9 mouse cellular contexts compared by ENCODE assay signal in the genomic region with DNA sequence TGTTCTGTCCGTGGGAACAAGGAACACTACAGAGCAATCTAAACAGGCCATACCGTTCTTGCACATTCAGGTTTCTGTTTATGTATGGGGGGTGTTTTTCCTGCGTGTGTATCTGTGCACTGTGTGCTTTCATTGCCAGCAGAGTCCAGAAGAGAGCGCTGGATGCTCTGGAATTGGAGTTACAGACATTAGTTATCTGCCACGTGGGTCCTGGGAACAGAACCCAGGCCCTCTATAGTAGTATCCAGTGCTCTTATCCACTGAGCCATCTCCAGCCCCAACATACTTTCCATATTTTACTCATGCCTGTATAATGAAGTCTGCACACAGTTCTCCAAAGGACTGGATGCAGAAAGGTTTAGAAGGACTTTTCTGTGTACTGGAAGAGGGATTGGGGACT. TPM values are rescaled to one million over a fixed set of nuclear protein-coding genes. Genes with fewer than 3 reads are reported as not detected.
A peak's percentile ranks its signal among the peaks of the same experiment; 100 is the strongest.
DNase-seq lines count a peak whose midpoint lies in the region; ATAC-seq and TF ChIP-seq lines count a peak whose summit lies in the region.
"Had no signal": no experiment of that assay in that cellular context is flagged by ENCODE, and none has a peak within 500 bp of the region (broad histone marks: within the 10 kb centered on the region; RNA-seq: fewer than 3 reads in every experiment).

No protein-coding gene starts in this region.

- TF ChIP-seq POLR2A in heart, adult 2 months (IDR thresholded peaks at IDR 0.05; ENCODE audit: insufficient read depth, low read depth, low read length), result no peak
- TF ChIP-seq POLR2A in thymus, adult 2 months (IDR thresholded peaks at IDR 0.05; ENCODE audit: control insufficient read depth, extremely low read depth, insufficient read depth, low read length, poor library complexity), result no peak

- H3K27ac ChIP-seq in heart, adult 2 months, result peak overlapping the region; percentile 10; the same call in 1 of the 2 replicates
- no peak overlapping the region for H3K27ac ChIP-seq in thymus, adult 2 months (ENCODE audit: control insufficient read depth, insufficient read depth, low read length)
- peak overlapping the region; percentile 35 for H3K27ac ChIP-seq in liver, embryonic 13.5 days

- peak overlapping the region; percentile 95 for H3K4me2 ChIP-seq in liver, embryonic 13.5 days

- H3K4me3 ChIP-seq in heart, adult 2 months, result peak overlapping the region; percentile 86
- H3K4me3 ChIP-seq in thymus, adult 2 months (ENCODE audit: control insufficient read depth, insufficient read depth, low read length), result peak overlapping the region; percentile 63
- H3K4me3 ChIP-seq in liver, embryonic 13.5 days (replicated peaks), result peak overlapping the region; percentile 73

- intact Hi-C loops in heart, adult 2 months (cut with DNase I), result loop anchor here (1.0 to 5.0 kb wide), 2 partner anchors 64 to 154 kb away; a partner anchor contains a TSS
- intact Hi-C loops in left cerebral cortex, postnatal 10 days (cut with DNase I), result no loop called here

- no peaks in the 10 kb centered on the region for H3K36me3 ChIP-seq in heart, adult 2 months (ENCODE audit: control insufficient read depth, insufficient read depth, low read length)
- no peaks in the 10 kb centered on the region for H3K36me3 ChIP-seq in thymus, adult 2 months (ENCODE audit: control insufficient read depth, insufficient read depth, low read length)
- no peaks in the 10 kb centered on the region for H3K36me3 ChIP-seq in liver, embryonic 13.5 days

- TF ChIP-seq EP300 in heart, adult 2 months (IDR thresholded peaks at IDR 0.05; ENCODE audit: insufficient read depth, low read depth, low read length), result no peak

- ATAC-seq in liver, embryonic 13.5 days (ENCODE audit: low read depth), result no peak
- no peak for ATAC-seq in monocyte, adult 5-6 weeks (replicated peaks; ENCODE audit: insufficient number of reproducible peaks, low FRiP score, low TSS enrichment, poor library complexity, severe bottlenecking)

- H3K9ac ChIP-seq in heart, adult 2 months (ENCODE audit: low read depth, low read length), result peak overlapping the region; percentile 70
- H3K9ac ChIP-seq in liver, embryonic 13.5 days, result peak overlapping the region; percentile 77

- H3K9me3 ChIP-seq in liver, embryonic 13.5 days (replicated peaks), result 0 out of 2 replicates have a peak, but pooled peaks cover 3% of the 10 kb centered on the region

- under 1% methylated on average over 5 of the region's 5 CpGs for WGBS in heart, adult 2 months
- 3% methylated on average over 5 of the region's 5 CpGs for WGBS in thymus, adult 2 months
- WGBS in liver, embryonic 13.5 days (ENCODE audit: insufficient replicate concordance), result 0% methylated on average over 5 of the region's 5 CpGs

- no peak for DNase-seq in heart, adult 2 months
- DNase-seq in heart, adult 11 months, result no peak
- DNase-seq in thymus, adult 2 months, result no peak
- DNase-seq in thymus, adult 18-20 months, result no peak
- no peak for DNase-seq in liver, embryonic 13.5 days
- DNase-seq in frontal cortex, postnatal 36 days (ENCODE audit: low spot score in 2 of 2), result no peak
- DNase-seq in left cerebral cortex, postnatal 10 days (ENCODE audit: extremely low spot score in 1 of 2, low spot score in 2 of 2), result no peak

- H3K79me2 ChIP-seq in heart, adult 2 months (replicated peaks; ENCODE audit: control insufficient read depth, insufficient read depth, low read length), result no peaks in the 10 kb centered on the region

- TF ChIP-seq CTCF in heart, adult 2 months (IDR thresholded peaks at IDR 0.05), result no peak
- TF ChIP-seq CTCF in thymus, adult 2 months (IDR thresholded peaks at IDR 0.05; ENCODE audit: borderline replicate concordance, control insufficient read depth, extremely low read depth, insufficient read depth, low read length, poor library complexity), result no peak

- H3K27me3 ChIP-seq in heart, adult 2 months (ENCODE audit: control insufficient read depth, insufficient read depth, low read length), result no peaks in the 10 kb centered on the region
- H3K27me3 ChIP-seq in thymus, adult 2 months (ENCODE audit: control insufficient read depth, insufficient read depth, low read length), result no peaks in the 10 kb centered on the region
- H3K27me3 ChIP-seq in liver, embryonic 13.5 days, result no peaks in the 10 kb centered on the region

- no peaks in the 10 kb centered on the region for H3K4me1 ChIP-seq in heart, adult 2 months (ENCODE audit: control insufficient read depth, insufficient read depth, low read length)
- peaks cover 4% of the 10 kb centered on the region; the same call in 1 of the 2 replicates for H3K4me1 ChIP-seq in thymus, adult 2 months (replicated peaks; ENCODE audit: control insufficient read depth, insufficient read depth, low read length)
- H3K4me1 ChIP-seq in liver, embryonic 13.5 days (replicated peaks), result peaks cover 40% of the 10 kb centered on the region

RNA-seq across cellular contexts. Expression of a gene that starts 0.6 kb away (rescaled TPM):
- 10 to 100 TPM; 16.1 to 18.9 TPM for total RNA-seq in heart, adult 2 months (2021)
- polyA plus RNA-seq in heart, adult 2 months (2012; rRNA removed), result 32.6 and 32.7 TPM in 2 replicates
- polyA plus RNA-seq in thymus, adult 2 months (2012; rRNA removed), result 38.3 and 44.6 TPM in 2 replicates
- 19.1 and 22.4 TPM in 2 replicates for polyA plus RNA-seq in liver, embryonic 13.5 days (2015; fragmentation: Nextera tagmentation; extraction: Ambion mirVana)
- 6.2 to 15.9 TPM (median 8.8 TPM) in 3 replicates for total RNA-seq in monocyte, adult 5-6 weeks (2017)
- total RNA-seq in left cerebral cortex, postnatal 10 days (2021), result 10 to 100 TPM; 75.2 to 84.1 TPM

RNA-seq across cellular contexts. Expression of a gene that starts 18.3 kb away (rescaled TPM):
- total RNA-seq in heart, adult 2 months (2021), result 10 to 100 TPM; 47.9 to 53.1 TPM
- polyA plus RNA-seq in heart, adult 2 months (2012; rRNA removed), result 14.6 and 27.9 TPM in 2 replicates
- polyA plus RNA-seq in thymus, adult 2 months (2012; rRNA removed), result 28.5 and 31.4 TPM in 2 replicates
- 173 and 234 TPM in 2 replicates for polyA plus RNA-seq in liver, embryonic 13.5 days (2015; fragmentation: Nextera tagmentation; extraction: Ambion mirVana)
- 39.7 to 60.5 TPM (median 49.6 TPM) in 3 replicates for total RNA-seq in monocyte, adult 5-6 weeks (2017)
- 10 to 100 TPM; 57.4 to 57.8 TPM for total RNA-seq in left cerebral cortex, postnatal 10 days (2021)

RNA-seq across cellular contexts. Expression of a gene that starts 46.3 kb away (rescaled TPM):
- under 1 TPM; 0.34 to 0.39 TPM for total RNA-seq in heart, adult 2 months (2021)
- polyA plus RNA-seq in heart, adult 2 months (2012; rRNA removed), result 0.37 and 0.38 TPM in 2 replicates
- 0.18 and 0.34 TPM in 2 replicates for polyA plus RNA-seq in thymus, adult 2 months (2012; rRNA removed)
- polyA plus RNA-seq in liver, embryonic 13.5 days (2015; fragmentation: Nextera tagmentation; extraction: Ambion mirVana), result 0.13 and 0.21 TPM in 2 replicates
- total RNA-seq in monocyte, adult 5-6 weeks (2017), result not detected in 3 replicates
- total RNA-seq in left cerebral cortex, postnatal 10 days (2021), result 1 to 10 TPM in 1 of 2 experiments, under 1 TPM in 1; 0.89 to 1.5 TPM
- total RNA-seq: neutrophil, adult 5-6 weeks had no signal

RNA-seq across cellular contexts. Expression of a gene that starts 54.4 kb away (rescaled TPM):
- total RNA-seq in heart, adult 2 months (2021), result 100 to 1,000 TPM; 298 to 308 TPM
- polyA plus RNA-seq in heart, adult 2 months (2012; rRNA removed), result 313 and 426 TPM in 2 replicates
- 0.43 and 8.9 TPM in 2 replicates for polyA plus RNA-seq in thymus, adult 2 months (2012; rRNA removed)
- polyA plus RNA-seq in liver, embryonic 13.5 days (2015; fragmentation: Nextera tagmentation; extraction: Ambion mirVana), result 1.2 and 1.5 TPM in 2 replicates
- not detected in 3 replicates for total RNA-seq in monocyte, adult 5-6 weeks (2017)
- 1 to 10 TPM; 2.0 to 2.1 TPM for total RNA-seq in left cerebral cortex, postnatal 10 days (2021)
- total RNA-seq: neutrophil, adult 5-6 weeks had no signal
